Mouse (Mus musculus) CD4-positive helper T cell, adult 2 months (primary cell): ENCODE data around the gene A530084C06Rik.

Source experiments
- DNase-seq: peaks from one replicate; pipeline ENCODE4 v3.0.0-alpha.2; 2012; ENCODE audit warnings: low read depth, missing footprints, low spot score

Gene A530084C06Rik

DNA sequence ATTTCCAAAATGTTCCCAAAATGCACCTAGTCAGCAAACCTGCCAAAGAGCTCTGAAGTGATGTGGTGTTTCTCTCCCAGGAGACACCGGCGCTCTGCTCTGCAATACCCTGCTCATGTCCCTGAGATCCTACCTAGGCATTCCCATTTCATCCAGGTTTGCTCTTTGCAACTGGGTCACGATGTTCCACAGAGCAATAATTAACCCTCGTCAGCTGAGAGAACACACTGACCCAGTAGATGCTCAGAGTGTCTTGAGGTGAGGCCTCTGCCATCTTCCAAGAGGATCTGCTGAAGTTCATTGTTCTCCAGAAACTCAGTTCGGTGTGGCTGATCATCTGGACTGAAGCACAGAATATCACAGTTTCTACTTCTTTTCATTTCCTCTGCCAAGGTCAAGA is 16.1 kb downstream of the A530084C06Rik start:
- DNase-seq, result no peak

DNA sequence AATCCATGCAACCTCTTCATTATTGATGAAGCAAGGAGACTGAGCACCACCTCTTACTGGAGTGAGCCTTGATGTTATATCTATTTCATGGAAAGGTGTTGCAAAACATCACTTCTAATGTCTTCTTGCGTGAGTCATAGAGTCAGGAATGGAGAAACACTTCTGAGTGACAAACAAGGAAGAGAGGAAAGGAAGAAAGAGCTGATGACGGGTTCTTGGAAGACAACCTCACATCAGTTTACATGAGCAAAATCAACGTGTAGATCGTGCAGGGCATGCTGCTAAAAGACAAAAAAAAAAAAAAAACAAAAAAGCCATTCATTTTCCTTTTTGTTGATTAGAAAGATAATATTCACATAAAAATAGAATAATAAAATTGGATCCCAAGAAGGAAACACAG is 24.4 kb downstream of the A530084C06Rik start:
- DNase-seq, result no peak

DNA sequence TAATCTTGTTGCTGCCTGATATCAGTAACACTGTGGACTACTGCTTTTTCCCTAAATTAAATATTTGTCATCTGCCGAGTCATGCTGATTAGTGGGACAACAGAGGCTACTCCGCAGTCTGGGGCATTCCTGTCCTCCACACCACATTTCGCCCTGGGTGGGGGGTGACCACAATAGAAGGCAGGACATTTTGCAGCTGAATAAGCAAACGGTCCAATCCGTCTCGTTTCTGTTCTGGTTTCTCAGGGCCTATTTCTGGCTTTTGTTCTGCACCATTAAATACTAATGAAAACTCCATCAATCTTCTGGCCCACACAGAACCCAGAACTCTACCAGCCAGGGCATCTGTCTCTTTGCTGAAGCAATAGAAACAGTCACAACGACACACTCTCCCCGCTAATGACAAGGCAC is 27.5 kb downstream of the A530084C06Rik start:
- no peak for DNase-seq

DNA sequence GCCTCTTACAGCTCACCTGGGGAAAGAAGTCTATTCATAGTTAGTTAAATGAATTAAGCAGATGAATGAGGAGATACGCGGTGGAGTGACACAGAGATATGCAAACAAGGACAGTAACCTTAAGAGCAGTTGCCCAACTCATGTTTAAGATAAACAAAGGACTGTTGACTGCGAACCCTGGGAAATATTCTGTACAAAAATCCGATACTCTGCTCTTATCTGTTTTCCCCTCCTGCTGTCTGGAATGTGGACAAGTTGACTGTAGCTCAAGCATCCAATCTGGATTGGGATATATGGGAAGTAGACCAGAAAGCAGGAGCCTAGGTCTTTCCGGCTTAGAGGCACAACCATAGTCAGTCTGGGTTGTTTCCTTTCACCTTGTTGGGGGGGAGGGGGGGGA is 27.9 kb downstream of the A530084C06Rik start:
- DNase-seq, result no peak

DNA sequence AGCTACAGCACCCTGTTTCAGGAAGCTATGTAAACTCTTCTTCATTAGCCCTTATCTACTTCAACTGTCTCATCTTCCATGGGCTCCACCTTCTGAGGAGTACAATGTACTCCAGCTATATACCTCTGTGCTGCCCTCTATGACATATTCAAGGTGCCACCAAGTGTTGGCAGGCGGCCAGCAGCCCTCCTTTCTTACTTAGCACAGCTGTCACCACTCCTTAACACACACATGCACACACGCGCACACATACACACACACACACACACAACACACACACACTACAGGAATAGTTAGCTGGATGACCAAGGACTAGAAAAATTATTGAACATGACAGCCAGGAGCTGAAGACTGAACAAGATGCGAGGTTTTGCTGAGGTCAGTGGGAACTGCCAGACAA is 34.2 kb downstream of the A530084C06Rik start:
- DNase-seq, result no peak

DNA sequence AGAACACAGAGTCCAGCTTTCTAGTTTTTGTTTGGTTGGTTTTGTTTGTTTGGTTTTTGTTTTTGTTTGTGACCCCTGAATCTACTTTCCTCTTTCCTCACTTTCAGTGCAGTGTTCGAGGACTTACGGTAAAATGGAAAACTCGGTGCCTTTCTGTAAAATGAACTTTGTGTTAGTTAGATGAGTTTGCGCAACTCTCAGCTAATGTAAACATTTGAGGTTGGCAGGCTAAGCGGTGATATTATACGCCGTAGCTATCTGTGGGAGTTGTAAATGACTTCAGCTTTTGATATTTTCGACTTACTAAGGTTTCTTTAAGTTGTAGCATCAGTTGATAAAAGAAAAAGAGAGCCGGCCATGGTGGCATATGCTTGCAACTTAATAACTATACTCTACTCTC is 40.2 kb downstream of the A530084C06Rik start:
- no peak for DNase-seq

DNA sequence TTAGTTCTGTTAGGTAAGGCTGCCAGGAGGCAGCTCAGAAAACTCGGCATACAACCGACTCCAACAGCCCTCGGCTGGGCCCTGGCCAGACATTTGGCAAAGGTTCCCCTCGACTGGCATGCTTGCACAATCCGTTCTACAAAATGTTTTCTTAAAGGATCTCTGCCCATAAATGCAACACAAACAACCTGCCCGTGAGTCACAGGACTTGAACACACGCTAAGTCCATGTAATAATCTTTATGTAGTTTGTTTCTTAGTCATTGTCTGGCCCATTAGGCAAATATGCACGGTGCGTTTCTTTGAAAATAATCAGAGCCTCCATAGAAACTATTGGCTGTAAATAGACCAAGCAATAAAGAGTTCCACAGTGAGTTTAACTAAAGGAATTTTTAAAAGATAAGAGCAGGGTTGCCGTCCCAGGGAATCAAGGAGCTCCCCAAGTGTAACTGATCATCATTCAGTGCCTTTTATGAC is 40.7 kb downstream of the A530084C06Rik start:
- DNase-seq, result no peak

DNA sequence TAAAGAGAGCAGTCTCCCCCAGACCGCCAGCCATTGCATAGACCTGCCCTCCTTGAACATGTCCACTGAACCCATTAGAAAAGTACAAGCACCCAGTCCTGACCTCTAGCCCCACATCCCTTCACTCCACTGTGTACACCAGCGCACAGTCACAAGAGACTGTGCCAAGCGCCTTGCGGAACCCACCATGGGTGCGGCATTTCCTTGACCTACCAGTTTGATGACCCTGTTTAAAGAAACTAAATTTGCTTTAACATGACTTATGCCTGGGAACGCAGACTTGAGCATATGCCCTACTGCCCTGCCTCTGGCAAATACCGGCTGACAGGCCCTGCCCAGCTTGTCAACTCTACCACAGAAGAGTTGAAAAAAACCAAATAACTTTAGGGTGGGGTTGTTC is 43.9 kb downstream of the A530084C06Rik start:
- DNase-seq, result no peak

DNA sequence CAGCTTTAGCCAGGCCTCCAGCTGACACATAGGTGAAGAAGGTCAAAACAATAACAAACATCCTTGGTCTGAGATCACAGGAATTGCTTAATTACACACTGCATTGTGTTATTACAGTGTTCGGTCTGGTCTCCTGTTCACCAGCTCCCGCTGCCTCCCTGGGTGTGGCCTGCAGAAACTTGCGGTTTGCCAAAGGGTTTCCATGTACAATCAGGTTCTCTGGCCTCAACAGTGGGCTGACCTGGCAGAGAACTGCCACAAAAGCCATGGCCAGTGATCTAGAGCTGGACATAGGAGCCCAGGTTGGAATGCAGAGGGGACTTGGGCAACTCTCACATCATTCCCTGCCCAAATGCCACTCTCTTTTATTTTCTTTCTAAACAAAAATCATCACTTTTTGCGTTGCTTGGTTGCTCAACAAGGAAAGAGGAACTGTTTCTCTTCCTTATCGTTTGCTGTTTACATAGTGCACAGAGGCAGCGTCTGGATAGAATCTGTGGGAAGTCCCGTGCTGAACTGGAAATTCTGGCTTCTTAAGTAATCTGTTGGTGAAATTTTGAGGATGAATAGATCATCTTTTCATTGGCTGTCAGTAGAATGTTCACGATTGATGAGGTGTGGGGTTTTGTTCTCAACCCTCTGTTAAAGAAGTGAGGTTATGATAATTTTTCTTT is 52.5 kb downstream of the A530084C06Rik start:
- DNase-seq, result no peak
